Comparison of ENCODE assay signal across 8 mouse cellular contexts in genomic region chr17:37029162-37029561, GRCm38 (mm10). TPM values are rescaled to one million over a fixed set of nuclear protein-coding genes. Genes with fewer than 3 reads are reported as not detected.
A peak's percentile ranks its signal among the peaks of the same experiment; 100 is the strongest.
DNase-seq lines count a peak whose midpoint lies in the region; ATAC-seq and TF ChIP-seq lines count a peak whose summit lies in the region.

No protein-coding gene starts in this region.

- TF ChIP-seq POLR2A in kidney, adult 2 months (IDR thresholded peaks at IDR 0.05; ENCODE audit: low read depth, low read length), result no peak

- H3K9ac ChIP-seq in kidney, embryonic 15.5 days, result 0 out of 2 replicates have a peak overlapping the region, but pooled peaks have one; percentile 47
- H3K9ac ChIP-seq in embryonic facial prominence, embryonic 13.5 days, result no peak overlapping the region
- peak overlapping the region; percentile 60 for H3K9ac ChIP-seq in intestine, embryonic 16.5 days (ENCODE audit: low read depth, low read length)
- H3K9ac ChIP-seq in neural tube, embryonic 12.5 days, result peak overlapping the region; percentile 51; the same call in 1 of the 2 replicates

- no peaks in the 10 kb centered on the region for H3K27me3 ChIP-seq in kidney, embryonic 15.5 days
- H3K27me3 ChIP-seq in kidney, adult 2 months (replicated peaks; ENCODE audit: control insufficient read depth, insufficient read depth, low read length), result no peaks in the 10 kb centered on the region
- H3K27me3 ChIP-seq in embryonic facial prominence, embryonic 13.5 days, result no peaks in the 10 kb centered on the region
- H3K27me3 ChIP-seq in intestine, embryonic 16.5 days (replicated peaks; ENCODE audit: control insufficient read depth, insufficient read depth, low read length), result no peaks in the 10 kb centered on the region
- no peaks in the 10 kb centered on the region for H3K27me3 ChIP-seq in neural tube, embryonic 12.5 days (replicated peaks)

- ATAC-seq in kidney, embryonic 15.5 days (replicated peaks; ENCODE audit: low FRiP score), result peak; percentile 19; the same call in 1 of the 2 replicates
- no peak for ATAC-seq in embryonic facial prominence, embryonic 13.5 days (ENCODE audit: insufficient number of reproducible peaks, insufficient read depth, low FRiP score, low TSS enrichment, low read depth)
- ATAC-seq in intestine, embryonic 16.5 days, result 0 out of 2 replicates have a peak, but pooled peaks have one; percentile 13
- ATAC-seq in neural tube, embryonic 12.5 days (ENCODE audit: low FRiP score, low read depth), result peak; percentile 35

- 0 out of 2 replicates have a peak, but pooled peaks cover 11% of the 10 kb centered on the region for H3K4me1 ChIP-seq in kidney, embryonic 15.5 days
- no peaks in the 10 kb centered on the region for H3K4me1 ChIP-seq in kidney, adult 2 months (ENCODE audit: control insufficient read depth, insufficient read depth, low read length)
- 0 out of 2 replicates have a peak, but pooled peaks cover 3% of the 10 kb centered on the region for H3K4me1 ChIP-seq in embryonic facial prominence, embryonic 13.5 days
- no peaks in the 10 kb centered on the region for H3K4me1 ChIP-seq in intestine, embryonic 16.5 days (ENCODE audit: control insufficient read depth, insufficient read depth, low read length)
- no peaks in the 10 kb centered on the region for H3K4me1 ChIP-seq in neural tube, embryonic 12.5 days

- peak overlapping the region; percentile 62 for H3K4me2 ChIP-seq in kidney, embryonic 15.5 days
- H3K4me2 ChIP-seq in embryonic facial prominence, embryonic 13.5 days, result peak overlapping the region; percentile 59
- H3K4me2 ChIP-seq in intestine, embryonic 16.5 days (ENCODE audit: low read depth, low read length), result peak overlapping the region; percentile 63
- peak overlapping the region; percentile 57 for H3K4me2 ChIP-seq in neural tube, embryonic 12.5 days (replicated peaks)

- TF ChIP-seq CTCF in kidney, adult 2 months (conservative IDR thresholded peaks at IDR 0.05; ENCODE audit: insufficient read depth, insufficient read length, low read depth, low read length), result no peak

- peak overlapping the region; percentile 95 for H3K27ac ChIP-seq in kidney, embryonic 15.5 days
- no peak overlapping the region for H3K27ac ChIP-seq in kidney, adult 2 months (ENCODE audit: insufficient read depth, low read depth, low read length)
- peak overlapping the region; percentile 98 for H3K27ac ChIP-seq in embryonic facial prominence, embryonic 13.5 days
- peak overlapping the region; percentile 95 for H3K27ac ChIP-seq in intestine, embryonic 16.5 days (ENCODE audit: low read length)
- H3K27ac ChIP-seq in neural tube, embryonic 12.5 days, result peak overlapping the region; percentile 94

- no peaks in the 10 kb centered on the region for H3K36me3 ChIP-seq in kidney, embryonic 15.5 days
- H3K36me3 ChIP-seq in kidney, adult 2 months (ENCODE audit: control insufficient read depth, insufficient read depth, low read length), result no peaks in the 10 kb centered on the region
- no peaks in the 10 kb centered on the region for H3K36me3 ChIP-seq in embryonic facial prominence, embryonic 13.5 days
- H3K36me3 ChIP-seq in intestine, embryonic 16.5 days (ENCODE audit: control insufficient read depth, insufficient read depth, low read length), result no peaks in the 10 kb centered on the region
- H3K36me3 ChIP-seq in neural tube, embryonic 12.5 days, result no peaks in the 10 kb centered on the region

- peak overlapping the region; percentile 59 for H3K4me3 ChIP-seq in kidney, embryonic 15.5 days (replicated peaks)
- H3K4me3 ChIP-seq in kidney, adult 2 months (ENCODE audit: insufficient read depth, low read depth, low read length), result no peak overlapping the region
- peak overlapping the region; percentile 53 for H3K4me3 ChIP-seq in embryonic facial prominence, embryonic 13.5 days
- H3K4me3 ChIP-seq in intestine, embryonic 16.5 days (ENCODE audit: low read length), result peak overlapping the region; percentile 65
- H3K4me3 ChIP-seq in neural tube, embryonic 12.5 days, result peak overlapping the region; percentile 28; the same call in 1 of the 2 replicates

- DNase-seq in kidney, adult 2 months, result no peak
- DNase-seq in frontal cortex, postnatal 14 days (ENCODE audit: low spot score in 2 of 2), result no peak
- DNase-seq in cerebellum, postnatal 25 days, result no peak
- no peak for DNase-seq in spleen, postnatal 14 days (ENCODE audit: low spot score in 2 of 2)

- 70% methylated on average over 8 of the region's 8 CpGs for WGBS in kidney, embryonic 15.5 days
- WGBS in kidney, adult 2 months, result 63% methylated on average over 8 of the region's 8 CpGs
- 60% methylated on average over 8 of the region's 8 CpGs for WGBS in embryonic facial prominence, embryonic 13.5 days
- 53% methylated on average over 8 of the region's 8 CpGs for WGBS in intestine, embryonic 16.5 days
- 72% methylated on average over 8 of the region's 8 CpGs for WGBS in neural tube, embryonic 12.5 days

- H3K9me3 ChIP-seq in kidney, embryonic 15.5 days (replicated peaks), result no peaks in the 10 kb centered on the region
- no peaks in the 10 kb centered on the region for H3K9me3 ChIP-seq in embryonic facial prominence, embryonic 13.5 days
- H3K9me3 ChIP-seq in intestine, embryonic 16.5 days (ENCODE audit: control insufficient read depth, low read length), result no peaks in the 10 kb centered on the region
- H3K9me3 ChIP-seq in neural tube, embryonic 12.5 days, result no peaks in the 10 kb centered on the region

RNA-seq across cellular contexts. Expression of gene Mog, which starts 6.0 kb away (rescaled TPM):
- polyA plus RNA-seq in kidney, embryonic 15.5 days (2015; fragmentation: Nextera tagmentation; extraction: Ambion mirVana), result 0.09 TPM in 1 of 2 replicates, not detected in the other
- not detected in 2 replicates for polyA plus RNA-seq in kidney, adult 2 months (2012; rRNA removed)
- polyA plus RNA-seq in embryonic facial prominence, embryonic 13.5 days (2015; fragmentation: Nextera tagmentation; extraction: Ambion mirVana), result 0.30 and 0.31 TPM in 2 replicates
- not detected in 2 replicates for polyA plus RNA-seq in intestine, embryonic 16.5 days (2015; fragmentation: Nextera tagmentation; extraction: Ambion mirVana)
- 1.0 and 1.3 TPM in 2 replicates for polyA plus RNA-seq in neural tube, embryonic 12.5 days (2016; fragmentation: Nextera tagmentation; extraction: Ambion mirVana)

RNA-seq across cellular contexts. Expression of gene Gabbr1, which starts 16.6 kb away (rescaled TPM):
- 6.0 and 8.3 TPM in 2 replicates for polyA plus RNA-seq in kidney, embryonic 15.5 days (2015; fragmentation: Nextera tagmentation; extraction: Ambion mirVana)
- polyA plus RNA-seq in kidney, adult 2 months (2012; rRNA removed), result 21.0 TPM in 2 replicates
- 15.8 and 16.1 TPM in 2 replicates for polyA plus RNA-seq in embryonic facial prominence, embryonic 13.5 days (2015; fragmentation: Nextera tagmentation; extraction: Ambion mirVana)
- 5.4 and 6.2 TPM in 2 replicates for polyA plus RNA-seq in intestine, embryonic 16.5 days (2015; fragmentation: Nextera tagmentation; extraction: Ambion mirVana)
- polyA plus RNA-seq in neural tube, embryonic 12.5 days (2016; fragmentation: Nextera tagmentation; extraction: Ambion mirVana), result 44.6 and 47.0 TPM in 2 replicates

RNA-seq across cellular contexts. Expression of gene Zfp57, which starts 28.2 kb away (rescaled TPM):
- 61.1 and 69.4 TPM in 2 replicates for polyA plus RNA-seq in kidney, embryonic 15.5 days (2015; fragmentation: Nextera tagmentation; extraction: Ambion mirVana)
- 2.0 and 3.0 TPM in 2 replicates for polyA plus RNA-seq in kidney, adult 2 months (2012; rRNA removed)
- polyA plus RNA-seq in embryonic facial prominence, embryonic 13.5 days (2015; fragmentation: Nextera tagmentation; extraction: Ambion mirVana), result 112 and 113 TPM in 2 replicates
- 41.3 and 43.2 TPM in 2 replicates for polyA plus RNA-seq in intestine, embryonic 16.5 days (2015; fragmentation: Nextera tagmentation; extraction: Ambion mirVana)
- polyA plus RNA-seq in neural tube, embryonic 12.5 days (2016; fragmentation: Nextera tagmentation; extraction: Ambion mirVana), result 208 and 210 TPM in 2 replicates

RNA-seq across cellular contexts. Expression of gene H2-M5, which starts 39.8 kb away (rescaled TPM):
- 0.44 TPM in 2 replicates for polyA plus RNA-seq in kidney, embryonic 15.5 days (2015; fragmentation: Nextera tagmentation; extraction: Ambion mirVana)
- 0.03 and 0.08 TPM in 2 replicates for polyA plus RNA-seq in kidney, adult 2 months (2012; rRNA removed)
- polyA plus RNA-seq in embryonic facial prominence, embryonic 13.5 days (2015; fragmentation: Nextera tagmentation; extraction: Ambion mirVana), result 1.4 TPM in 2 replicates
- 0.16 and 0.22 TPM in 2 replicates for polyA plus RNA-seq in intestine, embryonic 16.5 days (2015; fragmentation: Nextera tagmentation; extraction: Ambion mirVana)
- polyA plus RNA-seq in neural tube, embryonic 12.5 days (2016; fragmentation: Nextera tagmentation; extraction: Ambion mirVana), result 1.7 and 1.9 TPM in 2 replicates

RNA-seq across cellular contexts. Expression of gene 2410137M14Rik, which starts 48.1 kb away (rescaled TPM):
- polyA plus RNA-seq in kidney, embryonic 15.5 days (2015; fragmentation: Nextera tagmentation; extraction: Ambion mirVana), result not detected in 2 replicates
- 0.25 TPM in 1 of 2 replicates, not detected in the other for polyA plus RNA-seq in kidney, adult 2 months (2012; rRNA removed)
- polyA plus RNA-seq in embryonic facial prominence, embryonic 13.5 days (2015; fragmentation: Nextera tagmentation; extraction: Ambion mirVana), result not detected in 2 replicates
- polyA plus RNA-seq in intestine, embryonic 16.5 days (2015; fragmentation: Nextera tagmentation; extraction: Ambion mirVana), result not detected in 2 replicates
- polyA plus RNA-seq in neural tube, embryonic 12.5 days (2016; fragmentation: Nextera tagmentation; extraction: Ambion mirVana), result 0.47 TPM in 1 of 2 replicates, not detected in the other

Comparison
In these comparisons a context has a peak if more than half of its experiments do, and no peak if none do; other contexts are left out.
1. RNA of gene Zfp57, which starts 28.2 kb away (polyA plus RNA-seq): 208 to 210 TPM in neural tube, embryonic 12.5 days, 112 to 113 TPM in embryonic facial prominence, embryonic 13.5 days, 61.1 to 69.4 TPM in kidney, embryonic 15.5 days and 41.3 to 43.2 TPM in intestine, embryonic 16.5 days; 2.0 to 3.0 TPM in kidney, adult 2 months; every median in the first group is over 10 times any median in the second.
2. Peak in every context shown above with its lines, with median percentiles within 50 percentile points of each other: H3K4me2 ChIP-seq.